7 mouse cellular contexts compared by ENCODE assay signal in the genomic region with DNA sequence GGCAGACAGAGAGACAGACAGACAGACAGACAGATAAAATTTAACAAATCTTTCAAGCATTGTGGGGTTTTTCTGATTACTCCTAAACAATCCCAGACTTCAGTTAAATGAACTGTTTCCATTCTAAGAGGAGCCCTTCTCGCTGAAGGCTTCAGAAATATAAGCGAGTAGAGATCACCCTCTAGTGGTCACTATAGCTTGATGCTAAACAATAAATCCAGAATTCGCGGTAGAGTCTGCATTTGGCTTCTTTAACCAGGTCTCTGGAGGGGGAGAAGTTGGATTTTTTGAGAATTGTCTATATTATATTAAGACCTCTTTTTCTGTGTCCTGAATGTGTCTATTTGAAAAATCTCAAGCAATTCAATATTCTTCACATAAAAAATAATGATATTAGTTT. TPM values are rescaled to one million over a fixed set of nuclear protein-coding genes. Genes with fewer than 3 reads are reported as not detected.
DNase-seq lines count a peak whose midpoint lies in the region; ATAC-seq and TF ChIP-seq lines count a peak whose summit lies in the region.

No protein-coding gene starts in this region.

- H3K4me3 ChIP-seq in CH12.LX (replicated peaks in 1 of 3; ENCODE audit: low read depth in 2 of 3, low read length in 2 of 3, poor library complexity in 1 of 3) = no peak overlapping the region
- no peak overlapping the region for H3K4me3 ChIP-seq in hindbrain, embryonic 12.5 days
- H3K4me3 ChIP-seq in neural tube, embryonic 13.5 days = no peak overlapping the region

- ATAC-seq in hindbrain, embryonic 12.5 days (ENCODE audit: low FRiP score) = peak; percentile 79
- ATAC-seq in neural tube, embryonic 13.5 days (ENCODE audit: low read depth) = peak; percentile 83

- no peak overlapping the region for H3K9ac ChIP-seq in CH12.LX (ENCODE audit: insufficient read depth, low read depth)
- H3K9ac ChIP-seq in hindbrain, embryonic 12.5 days = no peak overlapping the region
- H3K9ac ChIP-seq in neural tube, embryonic 13.5 days = no peak overlapping the region

- TF ChIP-seq POLR2A in CH12.LX (IDR thresholded peaks at IDR 0.05; ENCODE audit: low read depth, low read length) = no peak

- H3K9me3 ChIP-seq in CH12.LX (replicated peaks; ENCODE audit: low read length) = peaks cover 4% of the 10 kb centered on the region
- no peaks in the 10 kb centered on the region for H3K9me3 ChIP-seq in hindbrain, embryonic 12.5 days (replicated peaks)
- H3K9me3 ChIP-seq in neural tube, embryonic 13.5 days = no peaks in the 10 kb centered on the region

- 3% methylated on average over 4 of the region's 4 CpGs for WGBS in hindbrain, embryonic 12.5 days
- WGBS in neural tube, embryonic 13.5 days = 1% methylated on average over 4 of the region's 4 CpGs

- DNase-seq in layer of hippocampus, adult 11-12 months (ENCODE audit: low spot score) = peak; percentile 27
- no peak for DNase-seq in layer of hippocampus, postnatal 10 days (ENCODE audit: low spot score in 2 of 2)
- peak; percentile 69 for DNase-seq in CH12.LX (ENCODE audit: extremely low read depth)
- peak; percentile 54 for DNase-seq in adipocyte (ENCODE audit: low spot score)
- no peak for DNase-seq in adrenal gland, postnatal 25 days

- TF ChIP-seq EP300 in CH12.LX (IDR thresholded peaks at IDR 0.05; ENCODE audit: low read length) = no peak

- TF ChIP-seq RAD21 in CH12.LX (IDR thresholded peaks at IDR 0.05; ENCODE audit: low read depth, low read length) = peak; percentile 89

- TF ChIP-seq CTCF in CH12.LX (conservative IDR thresholded peaks at IDR 0.05 in 1 of 2, IDR thresholded peaks at IDR 0.05 in 1 of 2; ENCODE audit: low read depth in 2 of 2, low read length in 2 of 2) = peak; percentile 31 to 85; a peak in 3 of 4 replicates

- in situ Hi-C loops in CH12.LX (cut with MboI; ENCODE audit: low pct_ligation_motif_present, low pct_unique_long_range_greater_than_20kb, low sequenced_read_pairs) = no loop called here

- H3K4me1 ChIP-seq in CH12.LX (ENCODE audit: control insufficient read depth in 1 of 2, insufficient read depth in 2 of 2) = no peaks in the 10 kb centered on the region
- H3K4me1 ChIP-seq in hindbrain, embryonic 12.5 days = no peaks in the 10 kb centered on the region
- no peaks in the 10 kb centered on the region for H3K4me1 ChIP-seq in neural tube, embryonic 13.5 days (replicated peaks)

- no peaks in the 10 kb centered on the region for H3K79me2 ChIP-seq in CH12.LX (replicated peaks; ENCODE audit: control insufficient read depth, extremely low read depth, insufficient read depth, poor library complexity, severe bottlenecking)

- H3K36me3 ChIP-seq in CH12.LX (replicated peaks in 1 of 2; ENCODE audit: control insufficient read depth in 1 of 2, insufficient read depth in 1 of 2, low read length in 1 of 2) = no peaks in the 10 kb centered on the region
- H3K36me3 ChIP-seq in hindbrain, embryonic 12.5 days = no peaks in the 10 kb centered on the region
- no peaks in the 10 kb centered on the region for H3K36me3 ChIP-seq in neural tube, embryonic 13.5 days

- H3K27ac ChIP-seq in CH12.LX (ENCODE audit: insufficient read depth, low read depth) = no peak overlapping the region
- no peak overlapping the region for H3K27ac ChIP-seq in hindbrain, embryonic 12.5 days
- no peak overlapping the region for H3K27ac ChIP-seq in neural tube, embryonic 13.5 days (replicated peaks)

- no peaks in the 10 kb centered on the region for H3K27me3 ChIP-seq in CH12.LX (replicated peaks)
- no peaks in the 10 kb centered on the region for H3K27me3 ChIP-seq in hindbrain, embryonic 12.5 days
- H3K27me3 ChIP-seq in neural tube, embryonic 13.5 days = no peaks in the 10 kb centered on the region

- dilution Hi-C loops in CH12.LX (cut with MboI; ENCODE audit: extremely low pct_ligation_motif_present, extremely low pct_unique_long_range_greater_than_20kb, low sequenced_read_pairs) = no loop called here

- H3K4me2 ChIP-seq in CH12.LX (ENCODE audit: insufficient read depth, low read depth, poor library complexity, severe bottlenecking) = no peak overlapping the region
- no peak overlapping the region for H3K4me2 ChIP-seq in hindbrain, embryonic 12.5 days (replicated peaks)
- no peak overlapping the region for H3K4me2 ChIP-seq in neural tube, embryonic 13.5 days

TF ChIP-seq in CH12.LX, 34 proteins besides CTCF, POLR2A, EP300 and RAD21:
- TF ChIP-seq JUND (conservative IDR thresholded peaks at IDR 0.05; ENCODE audit: low read depth, low read length) = 0 out of 2 replicates have a peak, but pooled peaks have one; percentile 14
- TF ChIP-seq SMC3 (IDR thresholded peaks at IDR 0.05; ENCODE audit: low read depth, low read length) = peak; percentile 54
- TF ChIP-seq ZC3H11A (IDR thresholded peaks at IDR 0.05; ENCODE audit: low read depth, low read length) = no peak

RNA-seq across cellular contexts. Expression of gene Jrkl, which starts 50.4 kb away (rescaled TPM):
- 10 to 100 TPM; 11.0 to 11.8 TPM for total RNA-seq in layer of hippocampus, postnatal 10 days (2021)
- total RNA-seq in CH12.LX (2012; rRNA removed) = 2.3 and 2.4 TPM in 2 replicates
- 3.7 and 4.2 TPM in 2 replicates for total RNA-seq in CH12.LX (2014; rRNA removed)
- polyA plus RNA-seq in CH12.LX (2012; ENCODE audit: insufficient read length, low read depth) = 2.5 and 3.1 TPM in 2 replicates
- 13.9 and 15.5 TPM in 2 replicates for polyA plus RNA-seq in hindbrain, embryonic 12.5 days (2016; fragmentation: Nextera tagmentation; extraction: Ambion mirVana)
- polyA plus RNA-seq in neural tube, embryonic 13.5 days (2015; fragmentation: Nextera tagmentation; extraction: Ambion mirVana) = 12.7 and 14.9 TPM in 2 replicates
- 11.7 and 12.5 TPM in 2 replicates for total RNA-seq in adrenal gland, postnatal 25 days (2021)

RNA-seq across cellular contexts. Expression of gene Ccdc82, which starts 51.5 kb away (rescaled TPM):
- total RNA-seq in layer of hippocampus, postnatal 10 days (2021) = 10 to 100 TPM; 12.0 to 12.9 TPM
- total RNA-seq in CH12.LX (2012; rRNA removed) (8.1 and 9.5 TPM in 2 replicates), CH12.LX (2014; rRNA removed) (11.3 and 14.2 TPM in 2 replicates)
- polyA plus RNA-seq in CH12.LX (2012; ENCODE audit: insufficient read length, low read depth) = 11.9 and 12.6 TPM in 2 replicates
- 13.6 and 14.9 TPM in 2 replicates for polyA plus RNA-seq in hindbrain, embryonic 12.5 days (2016; fragmentation: Nextera tagmentation; extraction: Ambion mirVana)
- polyA plus RNA-seq in neural tube, embryonic 13.5 days (2015; fragmentation: Nextera tagmentation; extraction: Ambion mirVana) = 13.2 and 14.4 TPM in 2 replicates
- 17.3 and 19.6 TPM in 2 replicates for total RNA-seq in adrenal gland, postnatal 25 days (2021)

Comparison
In these comparisons a context has a peak if more than half of its experiments do, and no peak if none do; other contexts are left out.
1. DNase-seq: peak in layer of hippocampus, adult 11-12 months (single experiment), CH12.LX (single experiment) and adipocyte (single experiment); none in layer of hippocampus, postnatal 10 days (0 of 2) and adrenal gland, postnatal 25 days (single experiment).